ENCODE assay signal across 25 mouse cellular contexts in the genomic region with DNA sequence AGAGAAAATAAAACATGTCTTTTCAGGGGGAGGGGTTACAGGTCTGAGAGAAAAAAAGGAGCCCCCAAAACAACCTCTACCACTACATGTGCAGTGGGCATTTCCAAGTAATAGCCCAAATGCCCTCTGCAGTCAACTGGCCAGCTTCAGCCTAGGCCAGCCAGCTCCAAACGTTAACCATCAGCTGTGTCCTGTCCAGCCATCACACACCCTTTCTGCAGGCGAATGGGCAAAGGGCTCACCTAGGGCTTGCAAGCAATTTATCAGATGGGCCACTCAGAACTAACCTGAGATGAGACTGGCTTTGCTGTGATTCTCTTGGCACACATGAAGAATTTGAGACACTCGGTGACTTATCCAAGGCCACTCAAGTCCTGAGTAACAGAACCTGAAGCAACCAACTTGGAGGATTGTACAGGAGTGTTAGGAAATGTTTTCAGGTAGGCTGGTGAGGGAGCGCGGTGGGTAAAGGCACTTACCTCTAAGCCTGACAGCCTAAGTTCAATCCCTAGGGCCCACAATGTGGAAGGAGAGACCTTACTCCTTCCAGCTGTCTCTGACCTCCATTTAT. TPM values are rescaled to one million over a fixed set of nuclear protein-coding genes. Genes with fewer than 3 reads are reported as not detected.
DNase-seq lines count a peak whose midpoint lies in the region; ATAC-seq and TF ChIP-seq lines count a peak whose summit lies in the region.
"Had no signal": no experiment of that assay in that cellular context is flagged by ENCODE, and none has a peak within 500 bp of the region (broad histone marks: within the 10 kb centered on the region; RNA-seq: fewer than 3 reads in every experiment).

No protein-coding gene starts in this region.

- ATAC-seq in liver, embryonic 15.5 days (ENCODE audit: insufficient read depth), result no peak
- no peak for ATAC-seq in liver, postnatal 0 days

- TF ChIP-seq CTCF in liver, postnatal 0 days (IDR thresholded peaks at IDR 0.05; ENCODE audit: low read depth), result no peak

- peak; percentile 68 for DNase-seq in heart, embryonic 10.5 days (ENCODE audit: low spot score)
- DNase-seq in heart, postnatal 25 days (ENCODE audit: low spot score), result no peak
- peak; percentile 43 for DNase-seq in kidney, adult 9 months
- DNase-seq in kidney, adult 11 months, result no peak
- DNase-seq in liver, postnatal 0 days, result no peak
- DNase-seq in yolk sac, embryonic 10.5 days (ENCODE audit: low spot score), result no peak
- DNase-seq: adrenal gland, postnatal 25 days; B cell, adult 2 months; cerebellum, adult 2 months; gastrocnemius, postnatal 14 days; heart, adult 2 months; heart, postnatal 10 days; layer of hippocampus, adult 9-11 months; lung, adult 2 months; lung, postnatal 10 days; midbrain, embryonic 14.5 days; right cerebral cortex, postnatal 4 days; thymus, adult 18-20 months; thymus, postnatal 25 days had no signal

- H3K36me3 ChIP-seq in heart, embryonic 10.5 days, result no peaks in the 10 kb centered on the region
- H3K36me3 ChIP-seq in liver, embryonic 15.5 days (replicated peaks), result no peaks in the 10 kb centered on the region
- no peaks in the 10 kb centered on the region for H3K36me3 ChIP-seq in liver, postnatal 0 days (replicated peaks; ENCODE audit: insufficient read depth, low read length)
- H3K36me3 ChIP-seq: heart, embryonic 13.5 days; hindbrain, embryonic 13.5 days; limb, embryonic 12.5 days; neural tube, embryonic 12.5 days had no signal

- no peak overlapping the region for H3K4me3 ChIP-seq in heart, embryonic 10.5 days
- H3K4me3 ChIP-seq in liver, embryonic 15.5 days (replicated peaks), result peak overlapping the region; percentile 4; the same call in 1 of the 2 replicates
- no peak overlapping the region for H3K4me3 ChIP-seq in liver, postnatal 0 days (ENCODE audit: low read depth, low read length)

- H3K4me1 ChIP-seq in heart, embryonic 10.5 days, result peaks cover 16% of the 10 kb centered on the region; the same call in 1 of the 2 replicates
- peaks cover 25% of the 10 kb centered on the region for H3K4me1 ChIP-seq in liver, embryonic 15.5 days (replicated peaks)
- no peaks in the 10 kb centered on the region for H3K4me1 ChIP-seq in liver, postnatal 0 days (ENCODE audit: insufficient read depth)

- H3K27me3 ChIP-seq in heart, embryonic 10.5 days (ENCODE audit: insufficient read depth, poor library complexity, severe bottlenecking), result no peaks in the 10 kb centered on the region
- no peaks in the 10 kb centered on the region for H3K27me3 ChIP-seq in liver, embryonic 15.5 days
- no peaks in the 10 kb centered on the region for H3K27me3 ChIP-seq in liver, postnatal 0 days (ENCODE audit: insufficient read depth, low read length)
- H3K27me3 ChIP-seq: forebrain, embryonic 13.5 days; heart, embryonic 13.5 days; hindbrain, embryonic 13.5 days; limb, embryonic 12.5 days; neural tube, embryonic 12.5 days had no signal

- intact Hi-C loops in heart, postnatal 25 days (cut with DNase I), result loop anchor here (2.0 to 5.0 kb wide), 4 partner anchors 36 to 141 kb away; no protein-coding TSS in a partner anchor

- no peak for TF ChIP-seq EP300 in liver, postnatal 0 days (IDR thresholded peaks at IDR 0.05; ENCODE audit: low read depth)

- H3K9me3 ChIP-seq in heart, embryonic 10.5 days, result no peaks in the 10 kb centered on the region
- no peaks in the 10 kb centered on the region for H3K9me3 ChIP-seq in liver, embryonic 15.5 days (replicated peaks)
- no peaks in the 10 kb centered on the region for H3K9me3 ChIP-seq in liver, postnatal 0 days (ENCODE audit: low read length)
- H3K9me3 ChIP-seq: forebrain, embryonic 13.5 days; heart, embryonic 13.5 days; hindbrain, embryonic 13.5 days; limb, embryonic 12.5 days; neural tube, embryonic 12.5 days had no signal

- 70% methylated on average over 5 of the region's 5 CpGs for WGBS in heart, embryonic 10.5 days
- 77% methylated on average over 5 of the region's 5 CpGs for WGBS in liver, embryonic 15.5 days (ENCODE audit: insufficient replicate concordance)
- 71% methylated on average over 5 of the region's 5 CpGs for WGBS in liver, postnatal 0 days (ENCODE audit: insufficient replicate concordance)

- H3K4me2 ChIP-seq in liver, embryonic 15.5 days, result peak overlapping the region; percentile 15
- no peak overlapping the region for H3K4me2 ChIP-seq in liver, postnatal 0 days (ENCODE audit: low read depth, low read length)

- no peak overlapping the region for H3K27ac ChIP-seq in heart, embryonic 10.5 days
- no peak overlapping the region for H3K27ac ChIP-seq in liver, embryonic 15.5 days (replicated peaks)
- no peak overlapping the region for H3K27ac ChIP-seq in liver, postnatal 0 days (ENCODE audit: low read depth)
- H3K27ac ChIP-seq: neural tube, embryonic 12.5 days had no signal

- no peak overlapping the region for H3K9ac ChIP-seq in liver, embryonic 15.5 days
- no peak overlapping the region for H3K9ac ChIP-seq in liver, postnatal 0 days (replicated peaks)

RNA-seq across cellular contexts. Expression of a gene that starts 1.3 kb away (rescaled TPM):
- 19.3 and 24.4 TPM in 2 replicates for polyA plus RNA-seq in heart, embryonic 10.5 days (2016; fragmentation: Nextera tagmentation; extraction: Ambion mirVana)
- 10 to 100 TPM; 55.3 to 59.1 TPM for total RNA-seq in heart, postnatal 25 days (2021)
- polyA plus RNA-seq in liver, embryonic 15.5 days (2015; fragmentation: Nextera tagmentation; extraction: Ambion mirVana), result 7.2 and 8.0 TPM in 2 replicates
- 10.1 and 10.7 TPM in 2 replicates for polyA plus RNA-seq in liver, postnatal 0 days (2015; fragmentation: Nextera tagmentation; extraction: Ambion mirVana)

Comparison
In these comparisons a context has a peak if more than half of its experiments do, and no peak if none do; other contexts are left out.
1. DNase-seq: peak in heart, embryonic 10.5 days (single experiment) and kidney, adult 9 months (single experiment); none in heart, postnatal 25 days (single experiment), kidney, adult 11 months (single experiment), liver, postnatal 0 days (single experiment) and yolk sac, embryonic 10.5 days (single experiment).